Comparison of ENCODE assay signal across 15 mouse cellular contexts in genomic region chr12:16344021-16344420, GRCm38 (mm10).
"Had no signal": no experiment of that assay in that cellular context is flagged by ENCODE, and none has a peak within 500 bp of the region (broad histone marks: within the 10 kb centered on the region; RNA-seq: fewer than 3 reads in every experiment).

No protein-coding gene starts in this region.

- H3K27ac ChIP-seq: liver, embryonic 14.5 days; midbrain, embryonic 12.5 days; neural tube, embryonic 12.5 days had no signal

- DNase-seq: lung, adult 18-20 months; lung, embryonic 14.5 days; lung, postnatal 10 days; lung, postnatal 4 days; midbrain, embryonic 14.5 days; retina, postnatal 1 day; right cerebral cortex, adult 18-20 months; right cerebral cortex, postnatal 25 days; right cerebral cortex, postnatal 4 days; spleen, adult 18-20 months; thymus, adult 18-20 months; thymus, postnatal 25 days had no signal

- H3K4me1 ChIP-seq: midbrain, embryonic 12.5 days; neural tube, embryonic 12.5 days had no signal

- H3K27me3 ChIP-seq: midbrain, embryonic 12.5 days; neural tube, embryonic 12.5 days had no signal

- H3K4me3 ChIP-seq: midbrain, embryonic 12.5 days; neural tube, embryonic 12.5 days had no signal

- H3K9ac ChIP-seq: liver, embryonic 14.5 days; lung, embryonic 14.5 days; midbrain, embryonic 12.5 days; neural tube, embryonic 12.5 days had no signal

- H3K9me3 ChIP-seq: midbrain, embryonic 12.5 days; neural tube, embryonic 12.5 days had no signal

- H3K4me2 ChIP-seq: lung, embryonic 14.5 days; midbrain, embryonic 12.5 days; neural tube, embryonic 12.5 days had no signal

- H3K36me3 ChIP-seq: midbrain, embryonic 12.5 days; neural tube, embryonic 12.5 days had no signal
